Mouse (Mus musculus) stomach, embryonic 16.5 days (tissue): ENCODE data around the gene Iqsec1. TPM values are rescaled to one million over a fixed set of nuclear protein-coding genes. Genes with fewer than 3 reads are reported as not detected.

Experiments used
- ATAC-seq: fragments of 200-750 bp; cut with Nextera tagmentation; 2 replicates; pipeline ENCODE4 v1.8.0; 2017; ENCODE audit warnings: moderate number of reproducible peaks, moderate TSS enrichment; ENCODE audit not compliant: insufficient read depth, low FRiP score
- H3K27ac ChIP-seq: fragments of 300-500 bp; sonication (generic); 2 replicates; pipeline ENCODE4 v1.5.1; 2014; ENCODE audit warnings: low read length
- H3K27me3 ChIP-seq: fragments of 300-500 bp; sonication (generic); 2 replicates; pipeline ENCODE4 v1.6.1; 2014; ENCODE audit warnings: low read length, control low read depth, mixed read lengths; ENCODE audit not compliant: control insufficient read depth, insufficient read depth
- H3K36me3 ChIP-seq: fragments of 300-500 bp; sonication (generic); 2 replicates; pipeline ENCODE4 v1.6.1; 2014; ENCODE audit warnings: low read length; ENCODE audit not compliant: control insufficient read depth, insufficient read depth
- H3K4me1 ChIP-seq: fragments of 300-500 bp; sonication (generic); 2 replicates; pipeline ENCODE4 v1.6.1; 2014; ENCODE audit warnings: low read length, control low read depth, mixed read lengths; ENCODE audit not compliant: control insufficient read depth, insufficient read depth
- H3K4me2 ChIP-seq: fragments of 300-500 bp; sonication (generic); 2 replicates; pipeline ENCODE4 v1.6.1; 2014; ENCODE audit warnings: low read depth, low read length, mixed read lengths
- H3K4me3 ChIP-seq: fragments of 300-500 bp; sonication (generic); replicated peaks from 2 replicates; pipeline ENCODE4 v1.5.1; 2014; ENCODE audit warnings: mild to moderate bottlenecking, low read length
- H3K9ac ChIP-seq: fragments of 300-500 bp; sonication (generic); 2 replicates; pipeline ENCODE4 v1.6.1; 2014; ENCODE audit warnings: low read length
- H3K9me3 ChIP-seq: fragments of 300-500 bp; sonication (generic); replicated peaks from 2 replicates; pipeline ENCODE4 v1.6.1; 2016; ENCODE audit warnings: low read length, control low read depth; ENCODE audit not compliant: control insufficient read depth
- WGBS: fragments of 180-500 bp; shearing (Covaris S2); extraction: QIAGEN DNeasy Blood & Tissue Kit; methylation state at CpG from one replicate; pipeline ENCODE4 v1.1.7; 2014; 5-methylcytosine and 5-hydroxymethylcytosine counted together
- polyA plus RNA-seq: library from polyadenylated mRNA; unstranded; fragments of >200 nt; fragmentation: Nextera tagmentation; extraction: Ambion mirVana; gene quantifications from 2 replicates; pipeline ENCODE4 v1.2.1, GENCODE M21; 2015

Gene Iqsec1
- polyA plus RNA-seq, 1 experiment from 2014 or later, result 8.3 TPM

- Histone ChIP-seq H3K4me3 (no peak overlapping the region), H3K4me1 (peaks cover 31% of the 10 kb centered on the region), H3K9ac (no peak overlapping the region), H3K27ac (peak overlapping the region; percentile 72), H3K9me3 (no peaks in the 10 kb centered on the region), H3K4me2 (no peak overlapping the region), H3K27me3 (no peaks in the 10 kb centered on the region), H3K36me3 (no peaks in the 10 kb centered on the region)
- no peak for ATAC-seq
- WGBS, result 39% methylated on average over 3 of the region's 3 CpGs
These were observed 4.4 kb downstream of the Iqsec1 start for GRCm38 (mm10) chr6:90984101-90984500.

- no peaks in the 10 kb centered on the region for H3K9me3 ChIP-seq
- no peaks in the 10 kb centered on the region for H3K36me3 ChIP-seq
- peaks cover 6% of the 10 kb centered on the region for H3K4me1 ChIP-seq
- H3K27ac ChIP-seq, result no peak overlapping the region
- ATAC-seq, result no peak
- H3K9ac ChIP-seq, result no peak overlapping the region
- no peak overlapping the region for H3K4me3 ChIP-seq
- no peaks in the 10 kb centered on the region for H3K27me3 ChIP-seq
- no peak overlapping the region for H3K4me2 ChIP-seq
- 85% methylated on average over 2 of the region's 2 CpGs for WGBS
These were observed 14.2 kb downstream of the Iqsec1 start for GRCm38 (mm10) chr6:90974279-90974678.

DNA sequence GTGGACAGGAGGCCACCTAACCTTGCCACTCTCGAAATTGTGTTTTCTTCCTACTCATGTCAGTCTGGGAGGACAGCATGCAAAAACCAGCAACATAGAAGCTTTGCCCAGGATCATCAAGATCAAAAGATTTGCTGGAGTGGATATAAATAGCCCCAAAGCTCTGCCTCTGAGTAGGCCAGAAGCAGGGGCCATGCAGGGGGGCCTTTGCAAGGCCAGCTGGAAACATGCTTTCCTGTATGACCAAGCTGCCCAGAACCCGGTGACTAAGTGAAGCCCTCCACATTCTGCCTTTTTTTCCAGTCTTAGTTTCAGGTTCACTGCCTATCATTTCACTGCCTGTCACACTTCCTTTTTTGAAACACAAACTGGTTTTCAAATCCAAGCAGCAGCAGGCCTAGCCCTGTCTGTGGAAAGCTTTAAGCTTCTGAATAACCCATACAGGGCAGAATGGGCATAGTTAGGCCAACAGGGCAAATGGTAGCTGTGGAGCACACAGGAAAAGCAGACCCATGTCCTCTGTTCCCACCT, 19.1 kb downstream of the Iqsec1 start:
- H3K4me2 ChIP-seq, result no peak overlapping the region
- H3K27ac ChIP-seq, result peak overlapping the region; percentile 22
- ATAC-seq, result no peak
- peaks cover 6% of the 10 kb centered on the region for H3K4me1 ChIP-seq
- H3K27me3 ChIP-seq, result no peaks in the 10 kb centered on the region
- 0 out of 2 replicates have a peak overlapping the region, but pooled peaks have one; percentile 1 for H3K9ac ChIP-seq
- 26% methylated on average over 2 of the region's 2 CpGs for WGBS
- no peaks in the 10 kb centered on the region for H3K9me3 ChIP-seq
- H3K4me3 ChIP-seq, result no peak overlapping the region
- H3K36me3 ChIP-seq, result no peaks in the 10 kb centered on the region

DNA sequence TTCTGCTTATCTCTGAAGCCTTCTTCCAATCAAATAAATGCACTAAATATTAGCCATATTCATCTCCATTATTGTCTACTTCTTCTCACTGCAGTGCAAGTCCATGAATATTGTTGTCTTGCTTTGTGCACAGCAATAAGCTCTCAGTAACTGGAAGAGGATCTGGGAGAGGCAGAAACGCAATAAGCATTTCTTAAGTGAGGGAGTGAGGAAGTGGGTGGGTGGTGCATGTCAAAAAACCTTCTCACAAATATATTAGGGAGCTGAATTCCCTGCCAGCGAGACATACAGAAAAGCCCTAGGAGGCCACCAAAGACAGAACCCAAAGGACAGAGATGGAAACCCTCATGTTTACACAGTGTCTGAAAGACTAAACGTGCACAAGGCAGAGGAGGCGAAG, 35.1 kb downstream of the Iqsec1 start:
- H3K9ac ChIP-seq, result no peak overlapping the region
- H3K27me3 ChIP-seq, result no peaks in the 10 kb centered on the region
- H3K36me3 ChIP-seq, result no peaks in the 10 kb centered on the region
- no peaks in the 10 kb centered on the region for H3K4me1 ChIP-seq
- H3K4me3 ChIP-seq, result no peak overlapping the region
- WGBS, result 52% methylated on average over 4 of the region's 4 CpGs
- ATAC-seq, result no peak
- no peak overlapping the region for H3K4me2 ChIP-seq
- H3K9me3 ChIP-seq, result no peaks in the 10 kb centered on the region
- H3K27ac ChIP-seq, result no peak overlapping the region

DNA sequence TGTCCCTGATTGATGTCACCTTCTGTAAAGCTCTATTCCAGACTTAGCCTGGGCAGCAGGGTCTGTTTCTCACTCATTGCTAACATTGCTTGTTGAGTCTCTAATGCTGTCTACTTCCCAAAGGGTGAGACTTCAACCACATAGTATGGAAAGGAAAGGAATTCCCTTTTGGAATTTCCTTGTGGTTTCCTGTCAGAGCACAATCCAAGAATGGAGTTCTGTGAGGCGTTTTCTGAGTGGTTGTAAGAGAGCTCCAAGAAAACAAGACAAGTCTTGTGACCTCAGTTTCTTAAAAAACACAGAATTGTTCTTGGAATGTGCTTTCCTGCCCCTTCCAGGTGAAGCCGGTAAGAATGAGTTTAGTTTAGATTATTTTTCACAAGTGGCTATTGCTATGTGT, 37.5 kb downstream of the Iqsec1 start:
- no peaks in the 10 kb centered on the region for H3K27me3 ChIP-seq

GRCm38 (mm10) chr6:90948097-90948496, 40.4 kb downstream of the Iqsec1 start:
- no peak overlapping the region for H3K4me3 ChIP-seq
- ATAC-seq, result no peak
- no peak overlapping the region for H3K4me2 ChIP-seq
- no peaks in the 10 kb centered on the region for H3K36me3 ChIP-seq
- no peaks in the 10 kb centered on the region for H3K27me3 ChIP-seq
- no peak overlapping the region for H3K9ac ChIP-seq
- H3K9me3 ChIP-seq, result no peaks in the 10 kb centered on the region
- H3K27ac ChIP-seq, result no peak overlapping the region
- H3K4me1 ChIP-seq, result no peaks in the 10 kb centered on the region
- WGBS, result 85% methylated on average over 1 of the region's 1 CpGs

More for the DNA sequence above, 37.5 kb downstream of the Iqsec1 start:
- Histone ChIP-seq H3K4me2 (no peak overlapping the region), H3K9ac (no peak overlapping the region), H3K4me3 (no peak overlapping the region), H3K9me3 (no peaks in the 10 kb centered on the region), H3K27ac (no peak overlapping the region), H3K4me1 (no peaks in the 10 kb centered on the region), H3K36me3 (no peaks in the 10 kb centered on the region)
- no peak for ATAC-seq
- 55% methylated on average over 2 of the region's 2 CpGs for WGBS

GRCm38 (mm10) chr6:90945560-90946230, 42.8 kb downstream of the Iqsec1 start:
- 38% methylated on average over 2 of the region's 2 CpGs for WGBS
- ATAC-seq, result peak; percentile 50; the same call in 1 of the 2 replicates

DNA sequence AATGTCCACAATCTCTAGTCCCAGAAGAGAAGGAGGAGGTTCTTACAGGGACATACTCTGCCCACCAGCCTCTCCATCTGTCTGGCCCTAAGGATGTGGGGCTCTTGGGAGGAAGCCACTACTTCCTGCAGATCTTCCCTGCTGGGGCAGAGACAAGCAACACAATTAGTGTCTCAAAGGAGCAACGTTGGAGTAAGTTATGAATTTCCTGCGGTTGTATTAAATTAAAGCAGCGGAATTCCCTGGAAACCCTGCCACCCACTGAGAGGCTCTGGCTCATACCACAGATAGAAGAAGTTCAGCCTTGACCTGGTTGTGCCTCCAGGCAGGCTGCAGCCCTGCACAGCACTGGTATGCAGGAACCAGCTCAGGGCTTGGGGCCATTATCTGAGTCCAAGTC, 47.2 kb downstream of the Iqsec1 start:
- Histone ChIP-seq H3K4me2 (no peak overlapping the region), H3K9ac (no peak overlapping the region), H3K27ac (no peak overlapping the region), H3K9me3 (no peaks in the 10 kb centered on the region), H3K4me1 (no peaks in the 10 kb centered on the region), H3K36me3 (no peaks in the 10 kb centered on the region), H3K4me3 (no peak overlapping the region), H3K27me3 (no peaks in the 10 kb centered on the region)
- 48% methylated on average over 3 of the region's 3 CpGs for WGBS
- ATAC-seq, result no peak

More at GRCm38 (mm10) chr6:90945560-90946230, 42.8 kb downstream of the Iqsec1 start:
- H3K27me3 ChIP-seq, result no peaks in the 10 kb centered on the region
- no peak overlapping the region for H3K4me3 ChIP-seq
- no peak overlapping the region for H3K27ac ChIP-seq
- H3K4me2 ChIP-seq, result no peak overlapping the region
- H3K4me1 ChIP-seq, result no peaks in the 10 kb centered on the region
- H3K9ac ChIP-seq, result no peak overlapping the region
- no peaks in the 10 kb centered on the region for H3K9me3 ChIP-seq
- no peaks in the 10 kb centered on the region for H3K36me3 ChIP-seq

- Histone ChIP-seq H3K9ac (no peak overlapping the region), H3K9me3 (no peaks in the 10 kb centered on the region)
- no peak for ATAC-seq
These were observed 54.8 kb downstream of the Iqsec1 start for GRCm38 (mm10) chr6:90933656-90934055.

More at GRCm38 (mm10) chr6:90933656-90934055, 54.8 kb downstream of the Iqsec1 start:
- H3K36me3 ChIP-seq, result no peaks in the 10 kb centered on the region
- H3K27ac ChIP-seq, result no peak overlapping the region
- no peaks in the 10 kb centered on the region; the same call in 1 of the 2 replicates for H3K4me1 ChIP-seq
- no peak overlapping the region for H3K4me2 ChIP-seq
- H3K4me3 ChIP-seq, result no peak overlapping the region
- WGBS, result 84% methylated on average over 3 of the region's 3 CpGs
- H3K27me3 ChIP-seq, result no peaks in the 10 kb centered on the region
